Mouse (Mus musculus): Measurements from ENCODE around the gene Crim1. TPM values are rescaled to one million over a fixed set of nuclear protein-coding genes. Genes with fewer than 3 reads are reported as not detected.

The Crim1 gene
- polyA plus RNA-seq, 1 experiment, result 13.7 TPM

- Histone ChIP-seq H3K36me3 (ENCODE audit: control insufficient read depth, insufficient read depth, low read length, poor library complexity, severe bottlenecking) (no peaks in the 10 kb centered on the region), H3K27me3 (ENCODE audit: control insufficient read depth, insufficient read depth, low read length, poor library complexity, severe bottlenecking) (no peaks in the 10 kb centered on the region), H3K4me1 (ENCODE audit: control insufficient read depth, insufficient read depth, low read length) (peaks cover 3% of the 10 kb centered on the region), H3K4me3 (ENCODE audit: low read depth, low read length) (no peak overlapping the region), H3K9ac (ENCODE audit: low read depth, poor library complexity, severe bottlenecking) (no peak overlapping the region), H3K9me3 (replicated peaks; ENCODE audit: control insufficient read depth, insufficient read depth, low read length, poor library complexity, severe bottlenecking) (no peaks in the 10 kb centered on the region), H3K27ac (ENCODE audit: insufficient read depth, low read length) (no peak overlapping the region)
- TF ChIP-seq EP300 (IDR thresholded peaks at IDR 0.05; ENCODE audit: insufficient read depth, low read depth, low read length) (no peak), POLR2A (IDR thresholded peaks at IDR 0.05; ENCODE audit: insufficient read depth, low read length) (no peak), CTCF (IDR thresholded peaks at IDR 0.05; ENCODE audit: low read depth, low read length) (no peak)
Measured at GRCm38 (mm10) chr17:78236126-78236525, 36.1 kb downstream of the Crim1 start.

GRCm38 (mm10) chr17:78237954-78238353 is 37.9 kb downstream of the Crim1 start:
- TF ChIP-seq EP300 (IDR thresholded peaks at IDR 0.05; ENCODE audit: insufficient read depth, low read depth, low read length) (no peak), POLR2A (IDR thresholded peaks at IDR 0.05; ENCODE audit: insufficient read depth, low read length) (no peak), CTCF (IDR thresholded peaks at IDR 0.05; ENCODE audit: low read depth, low read length) (no peak)
- Histone ChIP-seq H3K36me3 (ENCODE audit: control insufficient read depth, insufficient read depth, low read length, poor library complexity, severe bottlenecking) (no peaks in the 10 kb centered on the region), H3K9me3 (replicated peaks; ENCODE audit: control insufficient read depth, insufficient read depth, low read length, poor library complexity, severe bottlenecking) (no peaks in the 10 kb centered on the region), H3K27ac (ENCODE audit: insufficient read depth, low read length) (no peak overlapping the region), H3K4me1 (ENCODE audit: control insufficient read depth, insufficient read depth, low read length) (no peaks in the 10 kb centered on the region), H3K4me3 (ENCODE audit: low read depth, low read length) (no peak overlapping the region), H3K9ac (ENCODE audit: low read depth, poor library complexity, severe bottlenecking) (no peak overlapping the region), H3K27me3 (ENCODE audit: control insufficient read depth, insufficient read depth, low read length, poor library complexity, severe bottlenecking) (no peaks in the 10 kb centered on the region)

GRCm38 (mm10) chr17:78240161-78240560 is 40.1 kb downstream of the Crim1 start:
- H3K4me3 ChIP-seq (ENCODE audit: low read depth, low read length), result no peak overlapping the region
- no peaks in the 10 kb centered on the region for H3K4me1 ChIP-seq (ENCODE audit: control insufficient read depth, insufficient read depth, low read length)
- no peaks in the 10 kb centered on the region for H3K36me3 ChIP-seq (ENCODE audit: control insufficient read depth, insufficient read depth, low read length, poor library complexity, severe bottlenecking)
- no peaks in the 10 kb centered on the region for H3K9me3 ChIP-seq (replicated peaks; ENCODE audit: control insufficient read depth, insufficient read depth, low read length, poor library complexity, severe bottlenecking)
- no peak for TF ChIP-seq CTCF (IDR thresholded peaks at IDR 0.05; ENCODE audit: low read depth, low read length)
- TF ChIP-seq POLR2A (IDR thresholded peaks at IDR 0.05; ENCODE audit: insufficient read depth, low read length), result no peak
- no peaks in the 10 kb centered on the region for H3K27me3 ChIP-seq (ENCODE audit: control insufficient read depth, insufficient read depth, low read length, poor library complexity, severe bottlenecking)
- H3K9ac ChIP-seq (ENCODE audit: low read depth, poor library complexity, severe bottlenecking), result no peak overlapping the region
- no peak overlapping the region for H3K27ac ChIP-seq (ENCODE audit: insufficient read depth, low read length)

- H3K4me3 ChIP-seq (ENCODE audit: low read depth, low read length), result no peak overlapping the region
- H3K27ac ChIP-seq (ENCODE audit: insufficient read depth, low read length), result no peak overlapping the region
- H3K9me3 ChIP-seq (replicated peaks; ENCODE audit: control insufficient read depth, insufficient read depth, low read length, poor library complexity, severe bottlenecking), result no peaks in the 10 kb centered on the region
- TF ChIP-seq POLR2A (IDR thresholded peaks at IDR 0.05; ENCODE audit: insufficient read depth, low read length) (no peak), EP300 (IDR thresholded peaks at IDR 0.05; ENCODE audit: insufficient read depth, low read depth, low read length) (no peak)
- no peaks in the 10 kb centered on the region for H3K4me1 ChIP-seq (ENCODE audit: control insufficient read depth, insufficient read depth, low read length)
- H3K36me3 ChIP-seq (ENCODE audit: control insufficient read depth, insufficient read depth, low read length, poor library complexity, severe bottlenecking), result no peaks in the 10 kb centered on the region
- H3K27me3 ChIP-seq (ENCODE audit: control insufficient read depth, insufficient read depth, low read length, poor library complexity, severe bottlenecking), result no peaks in the 10 kb centered on the region
- no peak overlapping the region for H3K9ac ChIP-seq (ENCODE audit: low read depth, poor library complexity, severe bottlenecking)
Measured at GRCm38 (mm10) chr17:78241238-78241637, 41.2 kb downstream of the Crim1 start.

- no peaks in the 10 kb centered on the region for H3K36me3 ChIP-seq (ENCODE audit: control insufficient read depth, insufficient read depth, low read length, poor library complexity, severe bottlenecking)
- no peaks in the 10 kb centered on the region for H3K4me1 ChIP-seq (ENCODE audit: control insufficient read depth, insufficient read depth, low read length)
- H3K9me3 ChIP-seq (replicated peaks; ENCODE audit: control insufficient read depth, insufficient read depth, low read length, poor library complexity, severe bottlenecking), result no peaks in the 10 kb centered on the region
- no peaks in the 10 kb centered on the region for H3K27me3 ChIP-seq (ENCODE audit: control insufficient read depth, insufficient read depth, low read length, poor library complexity, severe bottlenecking)
- H3K9ac ChIP-seq (ENCODE audit: low read depth, poor library complexity, severe bottlenecking), result no peak overlapping the region
- H3K4me3 ChIP-seq (ENCODE audit: low read depth, low read length), result no peak overlapping the region
- TF ChIP-seq POLR2A (IDR thresholded peaks at IDR 0.05; ENCODE audit: insufficient read depth, low read length), result no peak
- no peak for TF ChIP-seq EP300 (IDR thresholded peaks at IDR 0.05; ENCODE audit: insufficient read depth, low read depth, low read length)
- no peak for TF ChIP-seq CTCF (IDR thresholded peaks at IDR 0.05; ENCODE audit: low read depth, low read length)
- no peak overlapping the region for H3K27ac ChIP-seq (ENCODE audit: insufficient read depth, low read length)
Measured at GRCm38 (mm10) chr17:78244752-78245151, 44.7 kb downstream of the Crim1 start.

- no peak overlapping the region for H3K27ac ChIP-seq (ENCODE audit: insufficient read depth, low read length)
Measured at GRCm38 (mm10) chr17:78245444-78245843, 45.4 kb downstream of the Crim1 start.

More at GRCm38 (mm10) chr17:78245444-78245843, 45.4 kb downstream of the Crim1 start:
- H3K36me3 ChIP-seq (ENCODE audit: control insufficient read depth, insufficient read depth, low read length, poor library complexity, severe bottlenecking), result no peaks in the 10 kb centered on the region
- TF ChIP-seq CTCF (IDR thresholded peaks at IDR 0.05; ENCODE audit: low read depth, low read length) (no peak), POLR2A (IDR thresholded peaks at IDR 0.05; ENCODE audit: insufficient read depth, low read length) (no peak), EP300 (IDR thresholded peaks at IDR 0.05; ENCODE audit: insufficient read depth, low read depth, low read length) (no peak)
- H3K27me3 ChIP-seq (ENCODE audit: control insufficient read depth, insufficient read depth, low read length, poor library complexity, severe bottlenecking), result no peaks in the 10 kb centered on the region
- no peaks in the 10 kb centered on the region for H3K9me3 ChIP-seq (replicated peaks; ENCODE audit: control insufficient read depth, insufficient read depth, low read length, poor library complexity, severe bottlenecking)
- H3K4me1 ChIP-seq (ENCODE audit: control insufficient read depth, insufficient read depth, low read length), result no peaks in the 10 kb centered on the region
- H3K9ac ChIP-seq (ENCODE audit: low read depth, poor library complexity, severe bottlenecking), result no peak overlapping the region
- no peak overlapping the region for H3K4me3 ChIP-seq (ENCODE audit: low read depth, low read length)
